Mouse (Mus musculus) kidney, adult 2 months (tissue): ENCODE data around the gene Pgm2l1.

ENCODE experiments used
- CTCF ChIP-seq: fragments of 200-500 bp; conservative IDR thresholded peaks from 2 replicates; pipeline ENCODE4 v1.5.1; 2011; ENCODE audit warnings: low read depth, mild to moderate bottlenecking, control low read depth, low read length, moderate library complexity, mixed read lengths; ENCODE audit not compliant: insufficient read depth, insufficient read length
- POLR2A ChIP-seq: fragments of 200-500 bp; IDR thresholded peaks from one replicate; pipeline ENCODE4 v1.6.1; 2011; ENCODE audit warnings: low read depth, low read length, control low read depth

- TF ChIP-seq POLR2A (no peak), CTCF (no peak)
Measured at GRCm38 (mm10) chr7:100227896-100228525, 817 bp downstream of the Pgm2l1 start.
